Mouse (Mus musculus) brain, embryonic 14.5 days (tissue): ENCODE data around the gene Idh3a.

Experiments
- CTCF ChIP-seq: fragments of 200-500 bp; IDR thresholded peaks from 2 replicates; pipeline ENCODE4 v1.5.1; 2012; ENCODE audit warnings: inconsistent platforms, mild to moderate bottlenecking, moderate library complexity, borderline replicate concordance; ENCODE audit not compliant: insufficient read depth, insufficient read length; ENCODE audit errors: extremely low read depth
- POLR2A ChIP-seq: fragments of 200-500 bp; IDR thresholded peaks from 2 replicates; pipeline ENCODE4 v1.6.1; 2012; ENCODE audit warnings: mild to moderate bottlenecking, inconsistent platforms, borderline replicate concordance; ENCODE audit not compliant: poor library complexity, insufficient read depth, insufficient read length, severe bottlenecking; ENCODE audit errors: extremely low read depth

DNA sequence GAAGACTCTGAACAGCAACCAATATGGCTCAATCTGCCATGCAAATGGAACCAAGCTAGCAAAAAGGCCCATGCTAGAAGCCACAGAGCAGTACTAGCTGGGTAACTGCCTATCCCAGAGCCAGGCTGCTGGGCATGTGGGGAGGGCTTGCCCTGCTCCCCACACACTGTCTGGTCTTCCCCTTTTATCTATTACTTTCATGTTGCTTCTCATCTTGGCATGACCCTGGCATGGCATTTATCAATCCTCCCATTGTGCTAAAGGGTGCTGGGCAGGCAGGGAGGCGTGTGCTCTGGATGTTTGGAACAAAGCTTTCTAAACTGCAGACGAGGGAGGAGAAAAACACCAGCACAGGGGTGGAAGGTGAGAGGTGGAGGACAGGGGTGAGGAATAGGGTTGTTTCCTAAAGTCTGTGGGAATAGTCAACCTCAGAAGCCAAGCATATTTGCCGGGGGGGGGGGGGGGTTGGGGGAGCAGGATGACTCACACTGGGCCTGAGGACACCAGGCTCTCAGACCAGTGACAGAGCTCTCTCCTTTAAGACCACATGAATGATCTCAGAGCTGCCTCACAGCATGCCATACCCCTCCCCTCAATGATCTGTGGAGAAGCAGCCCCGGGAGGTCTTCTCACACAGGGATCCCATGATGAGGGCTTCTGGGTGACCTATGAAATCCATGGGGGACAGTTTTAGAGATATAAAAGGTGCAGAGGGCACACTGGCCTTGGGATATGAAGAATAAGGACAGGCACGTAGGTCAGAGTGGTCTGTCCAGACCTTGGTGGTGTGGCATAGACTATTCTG is 51.6 kb downstream of the Idh3a start:
- no peak for TF ChIP-seq POLR2A
- TF ChIP-seq CTCF: no peak
